In the genomic region with DNA sequence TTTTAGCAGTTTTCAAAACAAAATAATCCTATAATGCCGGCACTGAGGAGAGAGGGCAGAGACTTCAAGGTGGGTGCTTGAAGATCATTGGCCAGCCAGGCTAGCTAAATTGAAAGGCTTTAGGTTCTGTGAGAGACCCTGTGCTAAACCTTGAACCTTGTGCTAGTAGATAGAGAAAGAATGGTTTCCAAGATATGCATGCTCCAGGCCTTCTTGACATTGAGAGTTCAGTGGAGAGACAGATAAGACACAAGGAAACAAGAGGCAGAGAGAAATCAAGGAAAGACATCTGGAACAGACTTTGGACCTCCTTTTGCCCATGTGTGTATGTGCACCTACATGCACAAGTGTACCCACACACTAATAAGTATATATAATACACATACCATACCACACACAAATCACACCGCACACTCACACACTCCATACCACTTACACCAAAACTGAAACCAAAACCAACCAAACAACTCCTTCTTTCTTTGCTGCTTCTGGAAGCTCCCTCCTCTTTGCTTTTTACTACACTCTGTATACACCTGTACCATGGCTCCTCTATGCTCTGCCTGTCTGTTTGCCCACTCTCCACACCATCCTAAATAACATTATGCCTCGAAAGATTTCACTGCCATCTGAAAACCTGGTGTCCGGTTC, we compare ENCODE assay signal across 13 mouse cellular contexts. TPM values are rescaled to one million over a fixed set of nuclear protein-coding genes. Genes with fewer than 3 reads are reported as not detected.
DNase-seq lines count a peak whose midpoint lies in the region; ATAC-seq lines count a peak whose summit lies in the region.
"Had no signal": no experiment of that assay in that cellular context is flagged by ENCODE, and none has a peak within 500 bp of the region (broad histone marks: within the 10 kb centered on the region; RNA-seq: fewer than 3 reads in every experiment).

No protein-coding gene starts in this region.

- H3K4me2 ChIP-seq in liver, embryonic 11.5 days, result peak overlapping the region; percentile 61
- H3K4me2 ChIP-seq in midbrain, embryonic 16.5 days (ENCODE audit: low read length), result no peak overlapping the region
- H3K4me2 ChIP-seq: limb, embryonic 15.5 days; midbrain, embryonic 11.5 days; neural tube, embryonic 13.5 days had no signal

- intact Hi-C loops in gastrocnemius, postnatal 36 days (cut with DNase I), result no loop called here

- peak overlapping the region; percentile 39 for H3K9ac ChIP-seq in liver, embryonic 11.5 days (ENCODE audit: low read depth, low read length)
- H3K9ac ChIP-seq in midbrain, embryonic 16.5 days (ENCODE audit: low read depth, low read length), result no peak overlapping the region
- H3K9ac ChIP-seq: limb, embryonic 15.5 days; neural tube, embryonic 13.5 days had no signal

- H3K27ac ChIP-seq in heart, embryonic 10.5 days, result peak overlapping the region; percentile 64; the same call in 1 of the 2 replicates
- peak overlapping the region; percentile 86 for H3K27ac ChIP-seq in liver, embryonic 11.5 days (ENCODE audit: low read depth, low read length)
- H3K27ac ChIP-seq in midbrain, embryonic 16.5 days (ENCODE audit: low read length), result no peak overlapping the region
- H3K27ac ChIP-seq: hindbrain, embryonic 10.5 days; limb, embryonic 15.5 days; neural tube, embryonic 13.5 days had no signal

- no peaks in the 10 kb centered on the region for H3K9me3 ChIP-seq in heart, embryonic 10.5 days
- H3K9me3 ChIP-seq in liver, embryonic 11.5 days (ENCODE audit: control insufficient read depth, low read length), result no peaks in the 10 kb centered on the region
- no peaks in the 10 kb centered on the region for H3K9me3 ChIP-seq in midbrain, embryonic 16.5 days (replicated peaks; ENCODE audit: control insufficient read depth, low read length, poor library complexity, severe bottlenecking)
- H3K9me3 ChIP-seq: hindbrain, embryonic 10.5 days; limb, embryonic 15.5 days; neural tube, embryonic 13.5 days had no signal

- peaks cover 16% of the 10 kb centered on the region for H3K4me1 ChIP-seq in heart, embryonic 10.5 days
- H3K4me1 ChIP-seq in liver, embryonic 11.5 days (replicated peaks; ENCODE audit: control insufficient read depth, insufficient read depth, low read length), result peaks cover 58% of the 10 kb centered on the region
- H3K4me1 ChIP-seq in midbrain, embryonic 16.5 days (ENCODE audit: control insufficient read depth, insufficient read depth, low read length), result no peaks in the 10 kb centered on the region
- H3K4me1 ChIP-seq: limb, embryonic 15.5 days had no signal

- no peak overlapping the region for H3K4me3 ChIP-seq in heart, embryonic 10.5 days
- peak overlapping the region; percentile 6 for H3K4me3 ChIP-seq in liver, embryonic 11.5 days (ENCODE audit: low read depth, low read length)
- no peak overlapping the region for H3K4me3 ChIP-seq in midbrain, embryonic 16.5 days (ENCODE audit: low read depth, low read length)
- H3K4me3 ChIP-seq: hindbrain, embryonic 10.5 days; limb, embryonic 15.5 days; neural tube, embryonic 13.5 days had no signal

- DNase-seq in heart, embryonic 10.5 days (ENCODE audit: low spot score), result no peak
- DNase-seq in heart, adult 18-20 months, result no peak
- peak; percentile 77 for DNase-seq in c-Kit-positive CD71-positive TER-119-negative erythroid progenitor cells, embryonic 14.5 days (ENCODE audit: low read depth)
- DNase-seq in liver, embryonic 11.5 days (ENCODE audit: low spot score), result no peak
- peak; percentile 30 for DNase-seq in naive thymus-derived CD4-positive, alpha-beta T cell, adult 2 months (ENCODE audit: low read depth)
- no peak for DNase-seq in layer of hippocampus, adult 18-20 months (ENCODE audit: low spot score in 2 of 2)
- DNase-seq in gastrocnemius, postnatal 36 days, result no peak
- DNase-seq: layer of hippocampus, postnatal 36 days had no signal

- 75% methylated on average over 4 of the region's 4 CpGs for WGBS in heart, embryonic 10.5 days
- WGBS in liver, embryonic 11.5 days, result 61% methylated on average over 4 of the region's 4 CpGs
- 93% methylated on average over 4 of the region's 4 CpGs for WGBS in midbrain, embryonic 16.5 days

- no peaks in the 10 kb centered on the region for H3K27me3 ChIP-seq in heart, embryonic 10.5 days (ENCODE audit: insufficient read depth, poor library complexity, severe bottlenecking)
- no peaks in the 10 kb centered on the region for H3K27me3 ChIP-seq in liver, embryonic 11.5 days (replicated peaks; ENCODE audit: control insufficient read depth, insufficient read depth, low read length)
- H3K27me3 ChIP-seq in midbrain, embryonic 16.5 days (ENCODE audit: control insufficient read depth, insufficient read depth, low read depth, low read length), result no peaks in the 10 kb centered on the region
- H3K27me3 ChIP-seq: limb, embryonic 15.5 days; neural tube, embryonic 13.5 days had no signal

- peak; percentile 94 for ATAC-seq in liver, embryonic 11.5 days (replicated peaks; ENCODE audit: low FRiP score)
- no peak for ATAC-seq in midbrain, embryonic 16.5 days

- no peaks in the 10 kb centered on the region for H3K36me3 ChIP-seq in heart, embryonic 10.5 days
- H3K36me3 ChIP-seq in liver, embryonic 11.5 days (ENCODE audit: control insufficient read depth, insufficient read depth, low read length), result no peaks in the 10 kb centered on the region
- no peaks in the 10 kb centered on the region for H3K36me3 ChIP-seq in midbrain, embryonic 16.5 days (ENCODE audit: control insufficient read depth, insufficient read depth, low read length)
- H3K36me3 ChIP-seq: hindbrain, embryonic 10.5 days; limb, embryonic 15.5 days; neural tube, embryonic 13.5 days had no signal

RNA-seq across cellular contexts. Expression of gene Hipk2, which starts 24.6 kb away (rescaled TPM):
- 15.9 and 20.1 TPM in 2 replicates for polyA plus RNA-seq in heart, embryonic 10.5 days (2016; fragmentation: Nextera tagmentation; extraction: Ambion mirVana)
- total RNA-seq in heart, adult 18-20 months (2021), result 10 to 100 TPM; 83.6 to 98.5 TPM
- 21.4 and 27.4 TPM in 2 replicates for polyA plus RNA-seq in liver, embryonic 11.5 days (2014; fragmentation: Nextera tagmentation; extraction: Ambion mirVana)
- total RNA-seq in layer of hippocampus, adult 18-20 months (2021), result 10 to 100 TPM; 63.8 to 66.2 TPM
- total RNA-seq in gastrocnemius, postnatal 36 days (2021), result 100 to 1,000 TPM in 1 of 2 experiments, 10 to 100 TPM in 1; 71.5 to 114 TPM
- polyA plus RNA-seq in midbrain, embryonic 16.5 days (2015; fragmentation: Nextera tagmentation; extraction: Ambion mirVana), result 32.7 and 36.1 TPM in 2 replicates

RNA-seq across cellular contexts. Expression of gene Tbxas1, which starts 25.4 kb away (rescaled TPM):
- polyA plus RNA-seq in heart, embryonic 10.5 days (2016; fragmentation: Nextera tagmentation; extraction: Ambion mirVana), result 1.4 and 1.5 TPM in 2 replicates
- total RNA-seq in heart, adult 18-20 months (2021), result 1 to 10 TPM; 1.7 TPM
- 11.5 and 12.0 TPM in 2 replicates for polyA plus RNA-seq in liver, embryonic 11.5 days (2014; fragmentation: Nextera tagmentation; extraction: Ambion mirVana)
- 1 to 10 TPM; 1.9 to 2.7 TPM for total RNA-seq in layer of hippocampus, adult 18-20 months (2021)
- under 1 TPM; 0.79 to 0.81 TPM for total RNA-seq in gastrocnemius, postnatal 36 days (2021)
- 1.8 TPM in 2 replicates for polyA plus RNA-seq in midbrain, embryonic 16.5 days (2015; fragmentation: Nextera tagmentation; extraction: Ambion mirVana)

Comparison
In these comparisons a context has a peak if more than half of its experiments do, and no peak if none do; other contexts are left out.
1. DNase-seq: peak in c-Kit-positive CD71-positive TER-119-negative erythroid progenitor cells, embryonic 14.5 days (single experiment) and naive thymus-derived CD4-positive, alpha-beta T cell, adult 2 months (single experiment); none in heart, embryonic 10.5 days (single experiment), heart, adult 18-20 months (0 of 2), liver, embryonic 11.5 days (single experiment), layer of hippocampus, adult 18-20 months (0 of 2) and gastrocnemius, postnatal 36 days (0 of 2).